Mouse (Mus musculus) small intestine, adult 2 months (tissue): Measurements from ENCODE around the gene Ube2r2. TPM values are rescaled to one million over a fixed set of nuclear protein-coding genes. Genes with fewer than 3 reads are reported as not detected.

ENCODE experiments used
- H3K27ac ChIP-seq: fragments of 200-500 bp; 2 replicates; pipeline ENCODE4 v1.5.1; 2012; ENCODE audit warnings: low read depth, low read length, control low read depth, inconsistent platforms; ENCODE audit not compliant: insufficient read depth
- H3K27me3 ChIP-seq: fragments of 200-500 bp; 2 replicates; pipeline ENCODE4 v1.6.1; 2012; ENCODE audit warnings: mild to moderate bottlenecking, moderate library complexity, low read length, inconsistent platforms; ENCODE audit not compliant: control insufficient read depth, insufficient read depth
- H3K36me3 ChIP-seq: fragments of 200-500 bp; 2 replicates; pipeline ENCODE4 v1.6.1; 2012; ENCODE audit warnings: mild to moderate bottlenecking, low read length, control low read depth, inconsistent platforms; ENCODE audit not compliant: control insufficient read depth, insufficient read depth
- H3K4me1 ChIP-seq: fragments of 200-500 bp; 2 replicates; pipeline ENCODE4 v1.6.1; 2012; ENCODE audit warnings: low read length, inconsistent platforms, mixed read lengths; ENCODE audit not compliant: control insufficient read depth, insufficient read depth, insufficient read length
- H3K4me3 ChIP-seq: fragments of 200-500 bp; 2 replicates; pipeline ENCODE4 v1.5.1; 2012; ENCODE audit warnings: low read depth, mild to moderate bottlenecking, control low read depth, inconsistent platforms, low read length, moderate library complexity
- CTCF ChIP-seq: fragments of 200-500 bp; IDR thresholded peaks from 2 replicates; pipeline ENCODE4 v1.5.1; 2012; ENCODE audit warnings: low read depth, mild to moderate bottlenecking, control low read depth, inconsistent platforms, low read length, moderate library complexity, mixed read lengths; ENCODE audit not compliant: insufficient replicate concordance, insufficient read length; ENCODE audit errors: extremely low read depth
- POLR2A ChIP-seq: fragments of 200-500 bp; IDR thresholded peaks from 2 replicates; pipeline ENCODE4 v1.6.1; 2012; ENCODE audit warnings: low read depth, mild to moderate bottlenecking, control low read depth, inconsistent platforms, low read length, moderate library complexity
- WGBS: fragments of 180-500 bp; shearing (Covaris S2); methylation state at CpG from one replicate; pipeline ENCODE4 v1.1.7; 2018; 5-methylcytosine and 5-hydroxymethylcytosine counted together
- polyA plus RNA-seq: library from polyadenylated mRNA; depleted of rRNA; stranded (reverse); fragments of >200 nt; gene quantifications from 2 replicates; pipeline ENCODE4 v1.2.3, GENCODE M21; 2012

Gene Ube2r2
- polyA plus RNA-seq, 1 experiment = 25.3 TPM

DNA sequence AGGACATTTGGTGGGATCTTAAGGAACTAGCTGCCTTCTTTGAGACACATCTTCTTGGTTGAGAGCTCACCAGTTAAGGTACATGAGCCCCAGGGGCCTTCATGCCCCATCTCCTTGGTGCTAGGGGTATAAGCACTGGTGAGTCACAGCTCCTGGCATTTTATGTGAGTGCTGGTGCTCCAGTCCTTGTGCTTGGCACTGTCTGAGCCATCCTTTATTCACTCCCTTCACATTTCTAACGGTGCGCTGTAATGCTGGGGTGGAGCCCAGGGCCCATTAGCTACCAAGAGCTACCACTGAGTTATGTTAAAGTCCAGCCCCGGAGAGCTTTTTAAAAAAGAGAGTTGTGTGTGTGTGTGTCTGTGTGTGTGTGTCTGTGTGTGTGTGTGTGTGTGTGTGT, 17.6 kb downstream of the Ube2r2 start:
- H3K27me3 ChIP-seq = no peaks in the 10 kb centered on the region
- H3K36me3 ChIP-seq = 0 out of 2 replicates have a peak, but pooled peaks cover 1% of the 10 kb centered on the region
- no peak overlapping the region for H3K4me3 ChIP-seq
- no peak overlapping the region for H3K27ac ChIP-seq
- TF ChIP-seq CTCF (no peak), POLR2A (no peak)
- peaks cover 5% of the 10 kb centered on the region; the same call in 1 of the 2 replicates for H3K4me1 ChIP-seq
- 74% methylated on average over 3 of the region's 3 CpGs for WGBS

DNA sequence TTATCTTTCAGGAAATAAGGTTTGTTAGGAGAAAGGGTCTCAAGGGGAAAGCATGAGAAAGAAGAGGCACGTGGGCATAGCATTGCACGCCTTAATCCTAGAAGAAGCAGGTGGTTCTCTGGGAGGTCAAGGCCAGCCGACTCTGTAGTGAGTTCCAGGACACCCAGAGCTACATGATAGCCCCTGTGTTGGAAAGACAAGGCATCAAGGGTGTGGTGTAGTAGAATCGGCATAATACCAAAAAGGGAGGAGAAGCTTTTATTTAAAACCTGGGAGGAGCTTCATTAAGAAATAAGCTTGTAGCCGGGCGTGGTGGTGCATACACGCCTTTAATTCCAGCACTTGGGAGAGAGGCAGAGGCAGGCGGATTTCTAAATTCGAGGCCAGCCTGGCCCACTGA, 21.4 kb downstream of the Ube2r2 start:
- H3K27me3 ChIP-seq = no peaks in the 10 kb centered on the region
- 32% methylated on average over 9 of the region's 9 CpGs for WGBS
- H3K4me3 ChIP-seq = no peak overlapping the region
- 0 out of 2 replicates have a peak overlapping the region, but pooled peaks have one; percentile 10 for H3K27ac ChIP-seq
- no peaks in the 10 kb centered on the region for H3K36me3 ChIP-seq
- TF ChIP-seq POLR2A (no peak), CTCF (no peak)
- peaks cover 3% of the 10 kb centered on the region; the same call in 1 of the 2 replicates for H3K4me1 ChIP-seq

DNA sequence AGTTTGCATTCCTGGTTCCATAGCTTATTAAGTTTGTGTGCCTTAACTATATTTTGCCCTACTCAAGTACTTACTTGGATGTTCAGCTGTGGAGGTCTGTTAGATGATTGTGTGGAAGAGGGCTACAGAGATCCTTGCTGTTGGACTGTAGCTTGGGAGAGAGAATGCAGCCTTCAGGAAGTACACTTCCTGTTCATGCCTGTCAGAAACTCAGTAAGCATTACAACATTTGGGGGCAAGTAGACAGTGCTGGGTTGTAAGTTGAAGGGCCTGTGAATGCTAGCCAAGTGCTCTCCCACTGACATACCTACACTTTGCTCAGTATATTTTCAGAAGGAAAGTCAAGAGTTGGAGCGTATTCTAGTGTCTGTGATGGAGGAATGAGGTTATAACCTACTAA, 22.7 kb downstream of the Ube2r2 start:
- peaks cover 3% of the 10 kb centered on the region; the same call in 1 of the 2 replicates for H3K4me1 ChIP-seq
- H3K27me3 ChIP-seq = no peaks in the 10 kb centered on the region
- no peak overlapping the region for H3K4me3 ChIP-seq
- H3K27ac ChIP-seq = no peak overlapping the region
- no peaks in the 10 kb centered on the region for H3K36me3 ChIP-seq
- WGBS = 93% methylated on average over 1 of the region's 1 CpGs
- no peak for TF ChIP-seq CTCF
- no peak for TF ChIP-seq POLR2A

DNA sequence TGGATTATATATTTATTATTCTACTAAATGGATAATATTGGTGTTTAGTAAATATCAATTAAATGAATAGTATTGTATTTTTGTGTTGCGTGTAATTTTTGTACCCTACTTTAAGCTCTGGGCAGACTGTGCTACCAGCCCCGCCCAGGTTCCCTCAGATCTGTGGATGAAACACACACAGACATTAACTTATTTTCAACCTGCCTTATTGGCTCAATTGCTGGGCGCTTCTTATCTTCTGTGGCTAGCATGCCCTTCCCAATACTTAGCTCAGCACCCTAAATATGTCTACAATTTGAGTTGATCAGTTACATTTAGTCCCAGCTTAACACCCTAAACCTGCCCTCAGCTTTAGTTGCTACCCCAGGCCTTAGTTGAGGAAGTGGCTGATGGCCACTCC, 25.7 kb downstream of the Ube2r2 start:
- H3K4me1 ChIP-seq = peaks cover 3% of the 10 kb centered on the region; the same call in 1 of the 2 replicates
- H3K27me3 ChIP-seq = no peaks in the 10 kb centered on the region
- H3K4me3 ChIP-seq = no peak overlapping the region
- 97% methylated on average over 3 of the region's 3 CpGs for WGBS
- no peak for TF ChIP-seq POLR2A
- TF ChIP-seq CTCF = no peak
- no peaks in the 10 kb centered on the region for H3K36me3 ChIP-seq
- no peak overlapping the region for H3K27ac ChIP-seq

DNA sequence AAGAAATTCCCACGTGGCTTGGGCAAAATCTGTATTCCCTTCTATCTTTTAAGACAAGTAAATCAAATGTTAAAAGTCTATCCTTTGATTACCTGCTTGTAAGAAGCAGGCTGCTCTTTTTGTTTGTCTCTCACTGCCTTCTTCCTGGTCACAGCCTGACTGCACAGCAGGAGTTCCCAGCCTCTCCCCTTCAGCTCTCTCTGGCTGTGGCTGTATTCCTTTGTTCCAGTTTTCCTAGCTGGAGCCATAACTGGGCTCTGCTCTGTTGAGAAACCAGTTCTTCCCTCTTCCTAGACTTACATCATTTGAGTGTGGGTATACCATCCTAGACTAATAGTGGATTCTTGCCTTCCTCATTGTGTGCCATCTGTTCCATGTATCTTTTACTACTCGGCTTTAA, 29.4 kb downstream of the Ube2r2 start:
- TF ChIP-seq POLR2A = no peak
- TF ChIP-seq CTCF = no peak
- WGBS = 47% methylated on average over 2 of the region's 2 CpGs
- H3K27me3 ChIP-seq = no peaks in the 10 kb centered on the region
- no peak overlapping the region for H3K4me3 ChIP-seq
- H3K36me3 ChIP-seq = peaks cover 6% of the 10 kb centered on the region
- H3K27ac ChIP-seq = no peak overlapping the region
- H3K4me1 ChIP-seq = no peaks in the 10 kb centered on the region

- TF ChIP-seq CTCF = no peak
- TF ChIP-seq POLR2A = no peak
- 64% methylated on average over 6 of the region's 6 CpGs for WGBS
These were observed 30.3 kb downstream of the Ube2r2 start for GRCm38 (mm10) chr4:41165693-41166475.

DNA sequence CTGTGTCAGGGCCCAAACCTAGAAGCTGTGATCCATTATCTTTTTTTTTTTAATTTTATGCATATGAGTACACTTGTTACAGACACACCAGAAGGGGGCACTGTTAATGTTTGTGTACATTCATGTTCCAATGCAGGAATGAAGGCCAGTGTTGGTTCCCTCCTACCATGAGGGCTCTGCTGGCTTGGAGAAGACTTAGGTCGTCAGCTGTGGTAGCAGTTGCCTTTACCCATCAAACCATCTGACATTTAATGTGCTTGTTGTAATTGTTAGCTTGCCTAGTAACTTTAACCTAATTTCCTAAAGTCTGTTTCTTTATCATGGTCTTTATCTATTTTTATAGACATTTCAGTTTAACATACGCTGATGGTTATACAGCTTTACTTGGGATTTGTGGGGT, 35.4 kb downstream of the Ube2r2 start:
- TF ChIP-seq POLR2A = no peak
- TF ChIP-seq CTCF = no peak
- H3K4me1 ChIP-seq = no peaks in the 10 kb centered on the region
- H3K4me3 ChIP-seq = no peak overlapping the region
- WGBS = 86% methylated on average over 2 of the region's 2 CpGs
- no peak overlapping the region for H3K27ac ChIP-seq
- peaks cover 15% of the 10 kb centered on the region for H3K36me3 ChIP-seq
- H3K27me3 ChIP-seq = no peaks in the 10 kb centered on the region

More at GRCm38 (mm10) chr4:41165693-41166475, 30.3 kb downstream of the Ube2r2 start:
- no peaks in the 10 kb centered on the region for H3K4me1 ChIP-seq
- H3K27ac ChIP-seq = no peak overlapping the region
- no peak overlapping the region for H3K4me3 ChIP-seq
- H3K27me3 ChIP-seq = no peaks in the 10 kb centered on the region
- H3K36me3 ChIP-seq = peaks cover 6% of the 10 kb centered on the region
